Mouse (Mus musculus) adrenal gland, adult (tissue): Measurements from ENCODE around the gene Arhgef1.
"Not testable (repeated sequence)": the region's sequence is repeated elsewhere in the genome, so short reads cannot be mapped to it uniquely, and the experiment has no call there.

Experiments used
- DNase-seq, 2 experiments: peaks; one replicate each; pipeline ENCODE4 v3.0.0; 2022 to 2023; ENCODE audit warnings: low spot score in 1 of 2; ENCODE audit not compliant: inconsistent age in 2 of 2

Gene Arhgef1

GRCm38 (mm10) chr7:24889431-24890220 is 13.1 kb upstream of the Arhgef1 start:
- no peak for DNase-seq

GRCm38 (mm10) chr7:24890281-24891216 is 12.2 kb upstream of the Arhgef1 start:
- DNase-seq, result peak; percentile 76 to 91

GRCm38 (mm10) chr7:24891241-24892124 is 11.2 kb upstream of the Arhgef1 start:
- no peak for DNase-seq

GRCm38 (mm10) chr7:24892125-24892583 is 10.6 kb upstream of the Arhgef1 start:
- DNase-seq, result no peak

GRCm38 (mm10) chr7:24895749-24896148 is 7.0 kb upstream of the Arhgef1 start:
- not testable (repeated sequence) for DNase-seq

GRCm38 (mm10) chr7:24896269-24896668 is 6.4 kb upstream of the Arhgef1 start:
- DNase-seq, result no peak

GRCm38 (mm10) chr7:24897224-24897623 is 5.5 kb upstream of the Arhgef1 start, which contains the start of gene Cd79a:
TSS of gene Cd79a (plus strand) at chr7:24897381.
- no peak for DNase-seq

GRCm38 (mm10) chr7:24897959-24898358 is 4.8 kb upstream of the Arhgef1 start:
- DNase-seq, result no peak

GRCm38 (mm10) chr7:24901114-24901513 is 1.6 kb upstream of the Arhgef1 start:
- DNase-seq, result no peak

- peak in 1 of 2 experiments; percentile 44 for DNase-seq
Measured at GRCm38 (mm10) chr7:24901842-24902241, 870 bp upstream of the Arhgef1 start.

- DNase-seq, result no peak
Measured at GRCm38 (mm10) chr7:24902264-24902629, 465 bp upstream of the Arhgef1 start.

GRCm38 (mm10) chr7:24903444-24903825 is 723 bp downstream of the Arhgef1 start:
- peak in 1 of 2 experiments; percentile 64 for DNase-seq

GRCm38 (mm10) chr7:24904070-24904483 is 1.4 kb downstream of the Arhgef1 start:
- peak; percentile 98 to 99 for DNase-seq

- peak; percentile 57 to 83 for DNase-seq
Measured at GRCm38 (mm10) chr7:24904936-24905335, 2.2 kb downstream of the Arhgef1 start.

- DNase-seq, result no peak
Measured at GRCm38 (mm10) chr7:24906551-24906950, 3.8 kb downstream of the Arhgef1 start.

GRCm38 (mm10) chr7:24907211-24907748 is 4.6 kb downstream of the Arhgef1 start:
- no peak for DNase-seq

- no peak for DNase-seq
Measured at GRCm38 (mm10) chr7:24912480-24912879, 9.8 kb downstream of the Arhgef1 start.

GRCm38 (mm10) chr7:24918763-24919323 is 16.1 kb downstream of the Arhgef1 start:
- peak in 1 of 2 experiments; percentile 60 for DNase-seq

- no peak for DNase-seq
Measured at GRCm38 (mm10) chr7:24919728-24920127, 17.0 kb downstream of the Arhgef1 start.

GRCm38 (mm10) chr7:24930475-24930874 is 27.8 kb downstream of the Arhgef1 start:
- no peak for DNase-seq
